Mouse (Mus musculus) cerebellum, postnatal 25 days (tissue): Measurements from ENCODE around the gene Vps9d1.
"Not testable (repeated sequence)": the region's sequence is repeated elsewhere in the genome, so short reads cannot be mapped to it uniquely, and the experiment has no call there.

ENCODE experiments used
- DNase-seq, 2 experiments: peaks; one replicate each; pipeline ENCODE4 v3.0.0; 2021; ENCODE audit warnings: mixed read lengths in 2 of 2

Vps9d1 gene

GRCm38 (mm10) chr8:123212321-123213117, 41.6 kb downstream of the Vps9d1 start, which contains the start of the genes Chmp1a and Spata33:
Chmp1a (minus strand) TSS chr8:123212763.
Spata33 (plus strand) TSS chr8:123212832.
- peak; percentile 89 to 93 for DNase-seq

DNA sequence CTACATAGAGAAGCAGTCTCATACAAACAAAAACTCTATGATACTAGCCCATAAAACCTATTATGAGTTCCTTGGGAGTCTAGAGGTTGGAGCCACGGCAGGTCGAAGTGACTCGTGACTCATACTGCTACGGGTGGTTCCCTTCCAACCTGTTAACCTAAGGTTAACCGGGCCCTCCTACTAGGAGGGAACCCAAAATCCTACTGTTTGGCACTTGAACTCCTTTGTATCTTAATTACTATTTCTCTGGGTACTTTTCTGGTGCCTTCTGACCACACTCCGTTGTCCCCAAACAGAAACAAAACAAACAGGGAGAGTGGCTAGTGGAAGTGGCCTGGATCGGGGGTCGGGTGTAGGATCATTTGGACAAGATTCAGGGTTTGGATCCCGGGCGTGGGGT, 42.3 kb downstream of the Vps9d1 start:
- DNase-seq, result no peak

GRCm38 (mm10) chr8:123203571-123203970, 50.6 kb downstream of the Vps9d1 start:
- no peak for DNase-seq

DNA sequence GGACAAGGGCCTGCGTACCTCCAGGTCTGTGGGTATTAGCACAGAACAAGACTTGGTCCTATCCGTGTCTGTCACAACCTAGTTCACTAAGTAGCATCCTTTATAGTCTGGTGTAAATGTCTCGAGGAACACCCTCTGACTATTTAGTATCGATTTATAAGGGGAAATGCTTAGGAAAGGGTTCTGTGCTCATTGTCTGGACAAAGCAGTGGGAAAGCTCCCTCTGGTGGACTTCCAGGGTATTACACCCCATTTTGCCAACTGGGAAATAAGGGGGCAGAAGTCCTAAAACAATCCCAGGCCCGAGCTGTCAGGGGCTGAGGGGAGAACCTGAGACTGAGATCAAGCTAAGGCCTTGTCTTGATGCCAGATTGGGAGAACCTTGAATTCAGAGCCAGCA, 51.9 kb downstream of the Vps9d1 start:
- DNase-seq, result peak; percentile 71 to 85

GRCm38 (mm10) chr8:123199864-123200263, 54.3 kb downstream of the Vps9d1 start:
- peak in 1 of 2 experiments; percentile 1 for DNase-seq

- DNase-seq, result not testable (repeated sequence)
These were observed 57.1 kb downstream of the Vps9d1 start for GRCm38 (mm10) chr8:123197016-123197415.

- DNase-seq, result no peak
These were observed 60.4 kb downstream of the Vps9d1 start for GRCm38 (mm10) chr8:123193771-123194170.
